Mouse (Mus musculus): ENCODE measurements around the gene Copb1.

GRCm38 (mm10) chr7:114192581-114192980 is 61.9 kb downstream of the Copb1 start:
- TF ChIP-seq CTCF (IDR thresholded peaks at IDR 0.05; ENCODE audit: low read depth) (no peak), EP300 (IDR thresholded peaks at IDR 0.05; ENCODE audit: low read depth) (no peak)

All from liver, embryonic 14.5 days (tissue).